Mouse (Mus musculus) lung, postnatal 14 days (tissue): ENCODE data around the gene Cycs.

Experiments
- DNase-seq: peaks from one replicate; pipeline ENCODE4 v3.0.0; 2021

Cycs gene

DNA sequence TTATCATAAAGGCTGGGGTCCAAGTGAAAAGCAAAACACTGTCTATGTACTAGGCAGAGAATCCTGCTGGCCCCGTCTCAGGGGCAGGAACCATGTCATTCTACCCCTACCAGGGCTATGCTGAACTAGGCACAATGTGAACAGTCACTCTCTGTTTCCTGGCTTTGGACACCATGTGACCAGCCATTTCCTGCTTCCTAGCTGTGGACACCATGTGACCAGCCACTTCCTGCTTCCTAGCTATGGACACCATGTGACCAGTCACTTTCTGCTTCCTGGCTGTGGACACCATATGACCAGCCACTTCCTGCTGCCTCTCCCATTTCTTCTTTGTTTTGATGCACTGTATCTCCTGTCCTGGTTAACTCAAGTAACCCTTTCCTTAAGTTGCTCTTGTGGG is 23.8 kb downstream of the Cycs start:
- DNase-seq, result no peak

GRCm38 (mm10) chr6:50539641-50540040 is 26.7 kb downstream of the Cycs start:
- no peak for DNase-seq

- DNase-seq, result peak; percentile 80
These were observed 29.9 kb downstream of the Cycs start for GRCm38 (mm10) chr6:50536461-50536892.

- no peak for DNase-seq
These were observed 31.0 kb downstream of the Cycs start for GRCm38 (mm10) chr6:50535346-50535745.

- no peak for DNase-seq
These were observed 34.4 kb downstream of the Cycs start for GRCm38 (mm10) chr6:50531920-50532319.

GRCm38 (mm10) chr6:50531003-50531402 is 35.3 kb downstream of the Cycs start:
- DNase-seq, result no peak

GRCm38 (mm10) chr6:50529194-50529593 is 37.1 kb downstream of the Cycs start:
- DNase-seq, result no peak

- DNase-seq, result no peak
These were observed 38.9 kb downstream of the Cycs start for GRCm38 (mm10) chr6:50527416-50527815.

- peak; percentile 74 for DNase-seq
These were observed 39.7 kb downstream of the Cycs start for GRCm38 (mm10) chr6:50526597-50527024.

- no peak for DNase-seq
These were observed 40.5 kb downstream of the Cycs start for GRCm38 (mm10) chr6:50525846-50526245.

GRCm38 (mm10) chr6:50524261-50524896 is 42.0 kb downstream of the Cycs start:
- DNase-seq, result no peak

DNA sequence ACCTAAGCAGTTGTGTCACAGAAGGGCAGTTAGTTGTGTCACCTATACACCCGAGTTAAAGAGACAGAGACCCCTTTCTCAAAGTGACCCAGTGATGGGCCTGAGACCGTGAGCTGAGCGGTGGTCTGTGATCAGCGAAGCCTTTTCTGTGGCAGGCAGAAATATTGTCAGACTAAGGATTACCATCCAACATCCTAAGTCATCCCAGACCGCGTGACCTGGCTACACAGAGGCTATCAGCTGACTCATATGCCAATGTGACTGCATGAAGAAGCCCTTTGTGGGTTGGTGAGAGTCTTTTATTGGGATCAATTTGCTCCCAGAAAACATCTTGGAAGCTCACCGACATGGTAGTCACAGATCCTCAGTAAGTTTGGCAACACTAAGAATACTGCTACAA is 43.6 kb downstream of the Cycs start:
- DNase-seq, result no peak

- DNase-seq, result no peak
These were observed 44.7 kb downstream of the Cycs start for GRCm38 (mm10) chr6:50521532-50522135.

DNA sequence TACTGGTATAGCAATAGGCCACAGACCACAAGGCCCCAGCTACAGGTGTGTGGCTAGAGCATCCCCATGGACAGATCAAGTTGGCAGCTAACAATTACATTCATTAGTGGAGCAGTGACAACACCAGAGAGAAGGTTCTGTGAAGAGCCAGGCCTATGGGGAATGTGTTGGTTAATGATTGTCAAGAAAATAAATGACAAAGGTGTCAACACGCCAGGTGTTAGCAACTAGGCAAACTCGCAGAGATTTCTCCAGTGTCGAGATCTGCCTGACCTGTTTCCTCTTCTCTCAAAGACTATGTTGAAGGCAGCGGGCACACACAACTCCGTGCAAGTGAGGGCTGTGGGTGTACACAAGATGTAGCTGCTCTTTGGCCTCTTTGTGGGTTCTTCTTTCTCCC is 46.2 kb downstream of the Cycs start:
- DNase-seq, result no peak

- DNase-seq, result no peak
These were observed 48.0 kb downstream of the Cycs start for GRCm38 (mm10) chr6:50518371-50518770.
